Mouse (Mus musculus) layer of hippocampus, adult 18-20 months (tissue): ENCODE data around the gene Vmn1r192. TPM values are rescaled to one million over a fixed set of nuclear protein-coding genes. Genes with fewer than 3 reads are reported as not detected.
"Not testable (repeated sequence)": the region's sequence is repeated elsewhere in the genome, so short reads cannot be mapped to it uniquely, and the experiment has no call there.

ENCODE experiments used
- DNase-seq, 2 experiments: peaks; one replicate each; pipeline ENCODE4 v3.0.0; 2022; ENCODE audit warnings: low spot score in 2 of 2
- long read RNA-seq: library from polyadenylated mRNA; stranded (forward); transcript quantifications from one replicate; pipeline ENCODE4 v2.0.0, GENCODE M21; 2021
- microRNA-seq, 2 experiments: library from miRNA; unstranded; fragments of <30 nt; microRNA quantifications; one replicate each; pipeline ENCODE4 v1.2.0; 2021
- total RNA-seq, 2 experiments: library from RNA; stranded (reverse); gene quantifications; 2 replicates each; pipeline ENCODE4 v1.2.3; 2021

Gene Vmn1r192
- not detected for total RNA-seq
- long read RNA-seq: 0 reads

- DNase-seq: no peak
These were observed at the start of gene Vmn1r192 for GRCm38 (mm10) chr13:22191041-22191440. Gene Vmn1r192 (minus strand): TSS chr13:22191141.

- DNase-seq: not testable (repeated sequence)
These were observed 32.1 kb upstream of the Vmn1r192 start, which contains the start of gene Vmn1r193 for GRCm38 (mm10) chr13:22223060-22223459. Gene Vmn1r193 (minus strand): TSS chr13:22223160.

GRCm38 (mm10) chr13:22192756-22193155, 1.8 kb upstream of the Vmn1r192 start:
- not testable (repeated sequence) for DNase-seq

- no peak for DNase-seq
These were observed 556 bp downstream of the Vmn1r192 start for GRCm38 (mm10) chr13:22190385-22190784.

- no peak for DNase-seq
These were observed 1.6 kb downstream of the Vmn1r192 start for GRCm38 (mm10) chr13:22189313-22189712.

GRCm38 (mm10) chr13:22183869-22184268, 7.1 kb downstream of the Vmn1r192 start, which contains the start of gene Vmn1r191:
Gene Vmn1r191 (minus strand): TSS chr13:22183969.
- no peak for DNase-seq

GRCm38 (mm10) chr13:22168416-22168815, 22.5 kb downstream of the Vmn1r192 start:
- no peak for DNase-seq

GRCm38 (mm10) chr13:22136495-22137293, 54.2 kb downstream of the Vmn1r192 start:
- DNase-seq: not testable (repeated sequence)

Small RNAs within 50 kb of the gene (microRNA-seq; reads per million reads assigned to microRNA genes)
- gene Gm23282 (0 reads per million in 2 experiments), gene Gm25084 (0 reads per million in 2 experiments)

Other genes starting within 250 kb of the Vmn1r192 start
- gene Zfp184, start 246.0 kb downstream of the Vmn1r192 start, total RNA-seq: 1 to 10 TPM; 2.5 to 2.9 TPM
- gene Pom121l2, start 209.9 kb downstream of the Vmn1r192 start, total RNA-seq: under 1 TPM in 1 of 2 experiments, not detected in 1; 0.12 TPM
- gene Prss16, start 181.4 kb downstream of the Vmn1r192 start, total RNA-seq: 1 to 10 TPM in 1 of 2 experiments, under 1 TPM in 1; 0.58 to 1.3 TPM
- gene Hist1h2ah, start 155.6 kb downstream of the Vmn1r192 start, total RNA-seq: 10 to 100 TPM in 1 of 2 experiments, 1 to 10 TPM in 1; 4.9 to 45.9 TPM
- gene Hist1h2bk, start 155.3 kb downstream of the Vmn1r192 start, total RNA-seq: 10 to 100 TPM; 11.4 to 16.1 TPM
- gene Hist1h4i, start 149.8 kb downstream of the Vmn1r192 start, total RNA-seq: 10 to 100 TPM; 65.4 to 84.2 TPM
- gene Hist1h2ag, start 148.2 kb downstream of the Vmn1r192 start, total RNA-seq: 10 to 100 TPM in 1 of 2 experiments, 1 to 10 TPM in 1; 7.8 to 10.3 TPM
- 10 to 100 TPM in 1 of 2 experiments, 1 to 10 TPM in 1; 8.3 to 13.2 TPM for gene Hist1h2bj, start 147.9 kb downstream of the Vmn1r192 start, total RNA-seq
- not detected for gene Vmn1r188, start 106.7 kb downstream of the Vmn1r192 start, total RNA-seq
- gene Vmn1r189, start 85.3 kb downstream of the Vmn1r192 start, total RNA-seq: not detected
- gene Vmn1r191, start 7.2 kb downstream of the Vmn1r192 start, total RNA-seq: not detected
- not detected for gene Vmn1r193, start 32.0 kb upstream of the Vmn1r192 start, total RNA-seq
- not detected for gene Vmn1r194, start 53.1 kb upstream of the Vmn1r192 start, total RNA-seq
- gene Vmn1r195, start 79.4 kb upstream of the Vmn1r192 start, total RNA-seq: not detected
- gene Vmn1r196, start 98.8 kb upstream of the Vmn1r192 start, total RNA-seq: not detected
- gene Vmn1r197, start 133.4 kb upstream of the Vmn1r192 start, total RNA-seq: not detected
- not detected for gene Vmn1r198, start 159.2 kb upstream of the Vmn1r192 start, total RNA-seq
- gene Vmn1r199, start 188.7 kb upstream of the Vmn1r192 start, total RNA-seq: not detected
- not detected for gene Vmn1r200, start 199.2 kb upstream of the Vmn1r192 start, total RNA-seq